9 mouse cellular contexts compared by ENCODE assay signal in the genomic region with DNA sequence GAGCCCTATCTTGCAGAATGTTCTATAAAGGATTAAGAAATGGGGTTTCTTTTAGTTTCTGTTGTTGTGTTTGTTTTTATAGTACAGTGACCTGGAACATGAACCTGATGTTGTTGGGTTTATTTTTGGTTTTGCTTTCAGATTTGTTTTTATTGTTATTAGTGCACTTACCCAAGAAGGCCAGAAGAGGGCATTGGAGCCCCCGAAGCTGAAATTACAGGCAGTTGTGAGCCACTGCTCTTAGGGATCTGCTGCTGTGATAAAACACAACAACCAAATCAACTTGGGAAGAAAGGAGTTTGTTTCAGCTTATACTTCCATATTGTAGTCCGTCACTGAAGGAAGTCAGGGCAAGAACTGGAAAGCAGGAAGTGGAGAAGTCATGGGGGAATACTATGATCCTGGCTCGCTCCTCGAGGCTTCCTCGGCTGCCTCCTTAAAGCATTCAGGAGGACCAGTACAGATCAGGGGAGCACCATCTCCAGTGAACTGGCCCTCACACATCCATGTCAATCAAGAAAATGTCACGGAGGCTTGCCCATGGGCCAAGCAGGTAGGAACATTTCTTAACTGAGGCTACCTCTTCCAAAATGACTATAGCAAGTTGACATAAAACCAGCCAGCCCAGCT. TPM values are rescaled to one million over a fixed set of nuclear protein-coding genes. Genes with fewer than 3 reads are reported as not detected.
A peak's percentile ranks its signal among the peaks of the same experiment; 100 is the strongest.
DNase-seq lines count a peak whose midpoint lies in the region; ATAC-seq and TF ChIP-seq lines count a peak whose summit lies in the region.
"Had no signal": no experiment of that assay in that cellular context is flagged by ENCODE, and none has a peak within 500 bp of the region (broad histone marks: within the 10 kb centered on the region; RNA-seq: fewer than 3 reads in every experiment).

No protein-coding gene starts in this region.

- 0 out of 2 replicates have a peak, but pooled peaks cover 2% of the 10 kb centered on the region for H3K79me2 ChIP-seq in MEL (ENCODE audit: control insufficient read depth, insufficient read depth, low read length, poor library complexity)

- H3K27me3 ChIP-seq in MEL (ENCODE audit: control insufficient read depth in 1 of 2, insufficient read depth in 2 of 2, low read length in 2 of 2), result no peaks in the 10 kb centered on the region
- H3K27me3 ChIP-seq in heart, embryonic 16.5 days (ENCODE audit: control insufficient read depth, insufficient read depth, low read length), result no peaks in the 10 kb centered on the region
- H3K27me3 ChIP-seq: hindbrain, embryonic 15.5 days had no signal

- peak; percentile 56 to 70 (median 64) for TF ChIP-seq CTCF in MEL (IDR thresholded peaks at IDR 0.05 in 2 of 3, conservative IDR thresholded peaks at IDR 0.05 in 1 of 3; ENCODE audit: control insufficient read depth in 1 of 3, insufficient read depth in 1 of 3, low read depth in 2 of 3, low read length in 3 of 3, poor library complexity in 1 of 3, severe bottlenecking in 1 of 3)

- no peak for TF ChIP-seq EP300 in MEL (IDR thresholded peaks at IDR 0.05; ENCODE audit: low read depth in 1 of 2, low read length in 2 of 2)

- H3K27ac ChIP-seq in MEL (ENCODE audit: control insufficient read depth, low read depth, low read length), result no peak overlapping the region
- H3K27ac ChIP-seq in heart, embryonic 16.5 days (ENCODE audit: low read length), result no peak overlapping the region
- H3K27ac ChIP-seq: hindbrain, embryonic 15.5 days had no signal

- WGBS in heart, embryonic 16.5 days, result 52% methylated on average over 6 of the region's 6 CpGs

- peak overlapping the region; percentile 55 to 56 for H3K4me3 ChIP-seq in MEL (ENCODE audit: control insufficient read depth in 1 of 2, insufficient read depth in 1 of 2, low read depth in 2 of 2, low read length in 2 of 2)
- no peak overlapping the region for H3K4me3 ChIP-seq in heart, embryonic 16.5 days (ENCODE audit: low read length)
- H3K4me3 ChIP-seq: hindbrain, embryonic 15.5 days had no signal

- 0 out of 2 replicates have a peak overlapping the region, but pooled peaks have one; percentile 3 for H3K4me2 ChIP-seq in heart, embryonic 16.5 days (ENCODE audit: low read depth, low read length)
- H3K4me2 ChIP-seq: hindbrain, embryonic 15.5 days had no signal

- H3K36me3 ChIP-seq in MEL (ENCODE audit: control insufficient read depth in 1 of 2, insufficient read depth in 2 of 2, low read length in 2 of 2), result peaks cover 0 to 9% of the 10 kb centered on the region in 2 experiments; a peak in 2 of 4 replicates
- H3K36me3 ChIP-seq in heart, embryonic 16.5 days (ENCODE audit: control insufficient read depth, insufficient read depth), result peaks cover 5% of the 10 kb centered on the region; the same call in 1 of the 2 replicates

- TF ChIP-seq RAD21 in MEL (IDR thresholded peaks at IDR 0.05; ENCODE audit: low read depth, low read length), result peak; percentile 73

- no peak for ATAC-seq in heart, embryonic 16.5 days (replicated peaks; ENCODE audit: extremely low read depth, insufficient read depth, low FRiP score)
- peak; percentile 60 for ATAC-seq in megakaryocyte, adult 5-6 weeks (ENCODE audit: poor library complexity, severe bottlenecking)

- H3K4me1 ChIP-seq in MEL (ENCODE audit: control insufficient read depth in 1 of 2, insufficient read depth in 2 of 2, low read length in 2 of 2), result peaks cover 12 to 20% of the 10 kb centered on the region in 2 experiments
- H3K4me1 ChIP-seq in heart, embryonic 16.5 days (ENCODE audit: control insufficient read depth, insufficient read depth, low read length), result peaks cover 7% of the 10 kb centered on the region

- no peak for TF ChIP-seq POLR2A in MEL (IDR thresholded peaks at IDR 0.05; ENCODE audit: control insufficient read depth in 1 of 2, insufficient read depth in 1 of 2, low read depth in 1 of 2, low read length in 2 of 2, poor library complexity in 1 of 2)

- peak overlapping the region; percentile 68 for H3K9ac ChIP-seq in MEL (ENCODE audit: control insufficient read depth, low read depth, low read length, poor library complexity, severe bottlenecking)
- H3K9ac ChIP-seq in heart, embryonic 16.5 days (ENCODE audit: low read length), result no peak overlapping the region
- H3K9ac ChIP-seq: hindbrain, embryonic 15.5 days had no signal

- H3K9me3 ChIP-seq in MEL (replicated peaks; ENCODE audit: insufficient read depth, low read length), result no peaks in the 10 kb centered on the region
- no peaks in the 10 kb centered on the region for H3K9me3 ChIP-seq in heart, embryonic 16.5 days (replicated peaks; ENCODE audit: control insufficient read depth, low read length)
- H3K9me3 ChIP-seq: hindbrain, embryonic 15.5 days had no signal

- DNase-seq in layer of hippocampus, postnatal 10 days (ENCODE audit: low spot score in 2 of 2), result peak; percentile 14 to 18
- DNase-seq in layer of hippocampus, adult 9-10 months (ENCODE audit: low spot score), result no peak
- peak; percentile 85 for DNase-seq in MEL (ENCODE audit: low read depth, low spot score)
- peak; percentile 35 for DNase-seq in c-Kit-positive CD71-positive TER-119-positive erythroid progenitor cells, embryonic 14.5 days (ENCODE audit: low spot score)
- DNase-seq in gastrocnemius, postnatal 10 days, result no peak
- DNase-seq in ovary, postnatal 14 days (ENCODE audit: low spot score), result no peak

TF ChIP-seq in MEL, 35 proteins besides CTCF, POLR2A, EP300 and RAD21:
- TF ChIP-seq NRF1 (IDR thresholded peaks at IDR 0.05; ENCODE audit: insufficient read depth, low read depth, low read length, poor library complexity, severe bottlenecking) (no peak), KAT2A (conservative IDR thresholded peaks at IDR 0.05; ENCODE audit: low read depth, low read length) (no peak), MAFK (IDR thresholded peaks at IDR 0.05; ENCODE audit: borderline replicate concordance, low read depth, low read length) (no peak), HCFC1 (IDR thresholded peaks at IDR 0.05; ENCODE audit: low read depth, low read length) (no peak), MAZ (IDR thresholded peaks at IDR 0.05; ENCODE audit: low read depth, low read length) (0 out of 2 replicates have a peak, but pooled peaks have one; percentile 50), GATA1 (IDR thresholded peaks at IDR 0.05; ENCODE audit: low read depth, low read length) (peak; percentile 43), UBTF (IDR thresholded peaks at IDR 0.05; ENCODE audit: borderline replicate concordance, insufficient read depth, low read depth, low read length) (no peak), BHLHE40 (IDR thresholded peaks at IDR 0.05; ENCODE audit: borderline replicate concordance, low read depth, low read length) (peak; percentile 8; the same call in 1 of the 2 replicates), ZKSCAN1 (IDR thresholded peaks at IDR 0.05; ENCODE audit: low read depth, low read length) (peak; percentile 30; the same call in 1 of the 2 replicates), GABPA (IDR thresholded peaks at IDR 0.05; ENCODE audit: low read depth, low read length) (no peak), E2F4 (IDR thresholded peaks at IDR 0.05; ENCODE audit: borderline replicate concordance, low read depth, low read length) (no peak), SIN3A (IDR thresholded peaks at IDR 0.05; ENCODE audit: low read length) (peak; percentile 73), TCF12 (IDR thresholded peaks at IDR 0.05; ENCODE audit: low read depth, low read length) (no peak), JUND (IDR thresholded peaks at IDR 0.05; ENCODE audit: low read depth, low read length) (no peak), TBP (IDR thresholded peaks at IDR 0.05; ENCODE audit: low read depth, low read length) (0 out of 2 replicates have a peak, but pooled peaks have one; percentile 32), MEF2A (IDR thresholded peaks at IDR 0.05; ENCODE audit: extremely low read depth, insufficient replicate concordance, low read depth, low read length, poor library complexity, severe bottlenecking) (no peak), USF1 (IDR thresholded peaks at IDR 0.05; ENCODE audit: low read depth, low read length) (no peak), SMC3 (IDR thresholded peaks at IDR 0.05; ENCODE audit: low read depth, low read length) (peak; percentile 88), TAL1 (IDR thresholded peaks at IDR 0.05; ENCODE audit: low read length) (no peak), ZC3H11A (IDR thresholded peaks at IDR 0.05; ENCODE audit: low read depth, low read length) (peak; percentile 84), ETS1 (IDR thresholded peaks at IDR 0.05; ENCODE audit: low read depth, low read length) (peak; percentile 48)

RNA-seq across cellular contexts. Expression of gene Enpp5, which starts 2.4 kb away (rescaled TPM):
- 10 to 100 TPM; 98.0 to 99.3 TPM for total RNA-seq in layer of hippocampus, postnatal 10 days (2021)
- total RNA-seq in MEL (2012; rRNA removed), result 5.2 TPM in 2 replicates
- 1 to 10 TPM in 1 of 2 experiments, not detected in 1; 7.0 TPM for polyA plus RNA-seq in MEL (2012; ENCODE audit: insufficient read depth in 1 of 2, insufficient read length in 2 of 2, low read depth in 1 of 2, low replicate concordance in 2 of 2, missing spikeins in 1 of 2)
- polyA plus RNA-seq in heart, embryonic 16.5 days (2015; fragmentation: Nextera tagmentation; extraction: Ambion mirVana), result 20.7 and 24.3 TPM in 2 replicates
- 1.2 and 1.4 TPM in 2 replicates for total RNA-seq in megakaryocyte, adult 5-6 weeks (2015)
- 2.2 and 4.5 TPM in 2 replicates for total RNA-seq in megakaryocyte, adult 5-6 weeks (2017)
- total RNA-seq in gastrocnemius, postnatal 10 days (2021), result 1 to 10 TPM; 5.9 to 7.0 TPM

RNA-seq across cellular contexts. Expression of gene Enpp4, which starts 29.4 kb away (rescaled TPM):
- 1 to 10 TPM; 7.6 to 8.2 TPM for total RNA-seq in layer of hippocampus, postnatal 10 days (2021)
- total RNA-seq in MEL (2012; rRNA removed), result 13.9 and 15.3 TPM in 2 replicates
- polyA plus RNA-seq in MEL (2012; ENCODE audit: insufficient read depth in 1 of 2, insufficient read length in 2 of 2, low read depth in 1 of 2, low replicate concordance in 2 of 2, missing spikeins in 1 of 2), result 10 to 100 TPM in 1 of 2 experiments, not detected in 1; 21.7 TPM
- 8.9 and 11.0 TPM in 2 replicates for polyA plus RNA-seq in heart, embryonic 16.5 days (2015; fragmentation: Nextera tagmentation; extraction: Ambion mirVana)
- 2.1 and 4.2 TPM in 2 replicates for total RNA-seq in megakaryocyte, adult 5-6 weeks (2015)
- 2.5 and 3.0 TPM in 2 replicates for total RNA-seq in megakaryocyte, adult 5-6 weeks (2017)
- 10 to 100 TPM; 13.8 to 14.5 TPM for total RNA-seq in gastrocnemius, postnatal 10 days (2021)

Comparison
In these comparisons a context has a peak if more than half of its experiments do, and no peak if none do; other contexts are left out.
1. DNase-seq: peak in layer of hippocampus, postnatal 10 days (2 of 2), MEL (single experiment) and c-Kit-positive CD71-positive TER-119-positive erythroid progenitor cells, embryonic 14.5 days (single experiment); none in layer of hippocampus, adult 9-10 months (single experiment), gastrocnemius, postnatal 10 days (single experiment) and ovary, postnatal 14 days (single experiment).
2. RNA of gene Enpp5, which starts 2.4 kb away (total RNA-seq): 98.0 to 99.3 TPM in layer of hippocampus, postnatal 10 days; 5.9 to 7.0 TPM in gastrocnemius, postnatal 10 days, 5.2 TPM in MEL and 1.2 to 4.5 TPM in megakaryocyte, adult 5-6 weeks; every median in the first group is over 10 times any median in the second.